Mouse (Mus musculus): ENCODE measurements around the gene Asxl2. TPM values are rescaled to one million over a fixed set of nuclear protein-coding genes. Genes with fewer than 3 reads are reported as not detected.
"Not testable (repeated sequence)": the region's sequence is repeated elsewhere in the genome, so short reads cannot be mapped to it uniquely, and the experiment has no call there.

Asxl2 gene
- polyA plus RNA-seq, 1 experiment from 2014 or later = 18.7 TPM

DNA sequence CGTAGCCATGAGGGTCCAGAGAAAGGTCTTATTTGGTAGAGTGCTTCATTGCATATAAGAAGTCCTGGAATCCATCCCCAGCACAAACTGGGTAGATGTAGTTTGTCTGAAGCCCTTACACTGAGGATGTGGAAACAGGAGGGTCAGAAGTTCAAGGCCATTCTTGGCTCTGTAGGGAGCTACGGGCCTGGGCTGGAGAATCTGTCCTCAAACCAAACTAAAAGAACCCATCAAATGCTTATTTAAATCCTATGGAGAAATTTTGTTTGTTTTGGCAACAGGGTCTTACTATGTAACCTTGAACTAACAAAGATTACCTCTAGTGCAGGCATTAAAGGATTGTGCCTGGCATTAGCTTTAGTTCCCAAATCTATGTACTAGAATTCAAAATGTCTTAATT lies 14.3 kb downstream of the Asxl2 start:
- no peaks in the 10 kb centered on the region for H3K9me3 ChIP-seq (ENCODE audit: control insufficient read depth, low read length)
- no peak overlapping the region for H3K4me2 ChIP-seq (ENCODE audit: low read length)
- no peak for ATAC-seq (ENCODE audit: insufficient number of reproducible peaks, insufficient read depth, low FRiP score, low read depth)
- H3K4me3 ChIP-seq (ENCODE audit: control insufficient read depth in 1 of 2, insufficient read depth in 1 of 2, low read depth in 1 of 2, low read length in 2 of 2) = no peak overlapping the region
- H3K9ac ChIP-seq (ENCODE audit: low read length) = no peak overlapping the region
- WGBS = 62% methylated on average over 2 of the region's 2 CpGs
- H3K4me1 ChIP-seq (ENCODE audit: control insufficient read depth in 2 of 2, insufficient read depth in 2 of 2, low read length in 2 of 2) = peaks cover 0 to 4% of the 10 kb centered on the region in 2 experiments; a peak in 2 of 4 replicates
- H3K27me3 ChIP-seq (ENCODE audit: control insufficient read depth, insufficient read depth, low read length) = no peaks in the 10 kb centered on the region
- peaks cover 17% of the 10 kb centered on the region for H3K36me3 ChIP-seq (ENCODE audit: control insufficient read depth, insufficient read depth, low read length)
- no peak overlapping the region for H3K27ac ChIP-seq (replicated peaks in 1 of 2; ENCODE audit: control insufficient read depth in 1 of 2, insufficient read depth in 1 of 2, low read depth in 2 of 2, low read length in 2 of 2)

DNA sequence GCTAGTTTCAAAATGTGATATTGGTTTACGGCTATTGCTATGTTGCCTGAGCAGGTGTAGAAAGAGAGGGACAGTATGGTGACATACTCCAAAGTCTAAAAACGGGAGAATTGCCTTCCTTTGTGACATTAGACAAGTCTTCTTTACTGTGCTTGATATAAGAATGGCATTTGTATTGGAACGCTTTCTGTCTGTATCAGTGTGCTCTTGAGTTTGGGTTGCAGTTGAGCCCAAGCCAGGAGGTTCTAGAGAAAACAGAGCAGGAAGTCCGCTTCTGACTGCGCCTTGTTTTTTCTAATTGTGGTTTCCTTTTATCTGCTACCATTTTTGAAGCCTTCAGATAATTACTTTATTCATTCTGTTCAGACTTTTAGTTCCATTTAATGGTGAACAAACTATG lies 14.7 kb downstream of the Asxl2 start:
- Histone ChIP-seq H3K4me1 (ENCODE audit: control insufficient read depth in 2 of 2, insufficient read depth in 2 of 2, low read length in 2 of 2) (peaks cover 0 to 4% of the 10 kb centered on the region in 2 experiments; a peak in 2 of 4 replicates), H3K4me3 (ENCODE audit: control insufficient read depth in 1 of 2, insufficient read depth in 1 of 2, low read depth in 1 of 2, low read length in 2 of 2) (no peak overlapping the region), H3K4me2 (ENCODE audit: low read length) (no peak overlapping the region), H3K27me3 (ENCODE audit: control insufficient read depth, insufficient read depth, low read length) (no peaks in the 10 kb centered on the region), H3K36me3 (ENCODE audit: control insufficient read depth, insufficient read depth, low read length) (peaks cover 17% of the 10 kb centered on the region), H3K9ac (ENCODE audit: low read length) (no peak overlapping the region), H3K9me3 (ENCODE audit: control insufficient read depth, low read length) (no peaks in the 10 kb centered on the region), H3K27ac (replicated peaks in 1 of 2; ENCODE audit: control insufficient read depth in 1 of 2, insufficient read depth in 1 of 2, low read depth in 2 of 2, low read length in 2 of 2) (0 out of 4 replicates have a peak overlapping the region, but pooled peaks of 1 of the 2 experiments have one; percentile 25)
- WGBS = 65% methylated on average over 5 of the region's 5 CpGs
- no peak for ATAC-seq (ENCODE audit: insufficient number of reproducible peaks, insufficient read depth, low FRiP score, low read depth)

DNA sequence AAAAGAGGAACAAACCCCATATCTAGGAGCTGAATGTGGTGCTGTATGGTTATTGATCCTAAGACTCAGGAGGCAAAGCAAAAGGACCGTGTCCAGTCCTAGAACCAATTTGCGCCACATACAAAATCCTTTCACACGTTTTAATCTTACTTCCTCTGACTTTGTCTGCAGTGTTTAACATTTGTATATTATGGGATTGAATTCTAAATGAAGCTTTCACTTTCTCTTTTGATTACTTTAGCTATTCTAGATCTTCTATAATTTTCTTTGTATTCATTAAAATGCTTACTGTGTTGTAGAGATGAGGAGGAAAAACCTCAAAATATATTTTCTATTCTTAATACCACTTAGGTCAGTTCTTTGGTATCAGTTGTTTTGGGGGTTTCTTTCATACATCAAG lies 26.9 kb downstream of the Asxl2 start:
- Histone ChIP-seq H3K27me3 (ENCODE audit: control insufficient read depth, insufficient read depth, low read length) (no peaks in the 10 kb centered on the region), H3K9ac (ENCODE audit: low read length) (no peak overlapping the region), H3K4me1 (ENCODE audit: control insufficient read depth in 2 of 2, insufficient read depth in 2 of 2, low read length in 2 of 2) (no peaks in the 10 kb centered on the region), H3K36me3 (ENCODE audit: control insufficient read depth, insufficient read depth, low read length) (peaks cover 61% of the 10 kb centered on the region), H3K4me3 (ENCODE audit: control insufficient read depth in 1 of 2, insufficient read depth in 1 of 2, low read depth in 1 of 2, low read length in 2 of 2) (no peak overlapping the region), H3K4me2 (ENCODE audit: low read length) (no peak overlapping the region), H3K27ac (replicated peaks in 1 of 2; ENCODE audit: control insufficient read depth in 1 of 2, insufficient read depth in 1 of 2, low read depth in 2 of 2, low read length in 2 of 2) (no peak overlapping the region), H3K9me3 (ENCODE audit: control insufficient read depth, low read length) (no peaks in the 10 kb centered on the region)
- ATAC-seq (ENCODE audit: insufficient number of reproducible peaks, insufficient read depth, low FRiP score, low read depth) = no peak
- WGBS = 91% methylated on average over 3 of the region's 3 CpGs

DNA sequence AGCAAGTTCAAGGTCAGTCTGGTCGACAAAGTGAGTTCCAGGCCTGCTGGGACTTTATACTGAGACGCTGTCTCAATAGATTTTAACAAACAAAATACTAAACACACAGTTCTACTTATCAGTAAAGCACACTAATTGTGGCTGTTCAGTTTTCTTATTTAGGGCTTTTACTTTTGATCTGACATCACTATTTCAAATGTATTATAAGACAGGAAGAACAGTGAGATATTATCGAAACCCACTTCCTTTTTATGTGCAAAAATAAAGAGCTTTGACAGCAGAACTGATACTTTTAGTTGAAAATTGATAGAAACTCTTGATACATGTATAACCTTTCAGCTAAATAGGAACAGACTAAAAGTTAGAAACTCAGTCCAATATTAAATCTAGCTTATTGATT lies 36.4 kb downstream of the Asxl2 start:
- no peak overlapping the region for H3K4me3 ChIP-seq (ENCODE audit: control insufficient read depth in 1 of 2, insufficient read depth in 1 of 2, low read depth in 1 of 2, low read length in 2 of 2)
- H3K36me3 ChIP-seq (ENCODE audit: control insufficient read depth, insufficient read depth, low read length) = peaks cover 70% of the 10 kb centered on the region
- 85% methylated on average over 3 of the region's 3 CpGs for WGBS

DNA sequence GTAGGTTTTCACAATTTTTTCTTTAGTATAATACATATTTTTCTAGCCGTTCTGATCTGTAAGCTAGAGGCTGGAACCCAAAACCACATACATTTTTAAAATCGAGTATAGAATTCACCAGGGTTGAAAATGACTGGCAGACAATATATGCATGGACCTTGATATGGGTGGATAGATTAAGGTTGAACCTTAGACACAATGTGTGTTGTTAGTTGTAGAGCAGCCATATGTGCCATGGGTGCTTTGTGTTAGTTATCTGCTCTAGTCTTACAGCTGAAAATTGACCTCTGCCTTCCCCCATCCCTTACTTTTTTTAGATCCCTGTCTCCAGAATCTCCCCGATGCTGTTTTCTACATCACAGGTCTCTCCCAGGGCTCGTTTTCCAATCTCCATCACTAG lies 73.0 kb downstream of the Asxl2 start:
- H3K27me3 ChIP-seq (ENCODE audit: control insufficient read depth, insufficient read depth, low read length) = no peaks in the 10 kb centered on the region
- H3K27ac ChIP-seq (replicated peaks in 1 of 2; ENCODE audit: control insufficient read depth in 1 of 2, insufficient read depth in 1 of 2, low read depth in 2 of 2, low read length in 2 of 2) = no peak overlapping the region
- H3K4me3 ChIP-seq (ENCODE audit: control insufficient read depth in 1 of 2, insufficient read depth in 1 of 2, low read depth in 1 of 2, low read length in 2 of 2) = no peak overlapping the region
- H3K9me3 ChIP-seq (ENCODE audit: control insufficient read depth, low read length) = no peaks in the 10 kb centered on the region
- peaks cover 76% of the 10 kb centered on the region for H3K36me3 ChIP-seq (ENCODE audit: control insufficient read depth, insufficient read depth, low read length)
- H3K4me1 ChIP-seq (ENCODE audit: control insufficient read depth in 2 of 2, insufficient read depth in 2 of 2, low read length in 2 of 2) = no peaks in the 10 kb centered on the region
- no peak overlapping the region for H3K9ac ChIP-seq (ENCODE audit: low read length)
- WGBS = 65% methylated on average over 4 of the region's 4 CpGs
- ATAC-seq (ENCODE audit: insufficient number of reproducible peaks, insufficient read depth, low FRiP score, low read depth) = no peak
- H3K4me2 ChIP-seq (ENCODE audit: low read length) = no peak overlapping the region

More for the DNA sequence above, 36.4 kb downstream of the Asxl2 start:
- Histone ChIP-seq H3K27me3 (ENCODE audit: control insufficient read depth, insufficient read depth, low read length) (no peaks in the 10 kb centered on the region), H3K4me1 (ENCODE audit: control insufficient read depth in 2 of 2, insufficient read depth in 2 of 2, low read length in 2 of 2) (no peaks in the 10 kb centered on the region; a peak in 1 of 4 replicates), H3K9me3 (ENCODE audit: control insufficient read depth, low read length) (no peaks in the 10 kb centered on the region), H3K4me2 (ENCODE audit: low read length) (no peak overlapping the region), H3K27ac (replicated peaks in 1 of 2; ENCODE audit: control insufficient read depth in 1 of 2, insufficient read depth in 1 of 2, low read depth in 2 of 2, low read length in 2 of 2) (no peak overlapping the region; a peak in 1 of 4 replicates), H3K9ac (ENCODE audit: low read length) (no peak overlapping the region)
- ATAC-seq (ENCODE audit: insufficient number of reproducible peaks, insufficient read depth, low FRiP score, low read depth) = no peak

DNA sequence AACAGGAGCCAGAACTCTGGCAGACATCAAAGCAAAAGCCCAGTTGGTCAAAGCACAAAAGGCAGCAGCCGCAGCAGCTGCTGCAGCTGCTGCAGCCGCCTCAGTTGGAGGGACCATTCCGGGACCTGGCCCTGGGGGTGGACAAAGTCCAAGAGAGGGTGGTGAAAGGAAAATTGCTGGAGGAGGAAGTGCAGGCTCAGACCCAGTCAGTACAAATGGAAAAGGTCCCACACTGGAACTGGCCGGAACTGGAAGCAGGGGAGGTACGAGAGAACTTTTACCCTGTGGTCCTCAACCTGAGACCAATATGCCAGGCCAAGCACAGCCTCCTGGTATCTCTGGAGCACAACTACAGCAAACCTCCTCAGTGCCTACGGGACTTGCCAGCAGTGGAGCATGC lies 73.4 kb downstream of the Asxl2 start:
- H3K4me1 ChIP-seq (ENCODE audit: control insufficient read depth in 2 of 2, insufficient read depth in 2 of 2, low read length in 2 of 2) = no peaks in the 10 kb centered on the region
- no peak overlapping the region for H3K9ac ChIP-seq (ENCODE audit: low read length)
- no peak overlapping the region for H3K4me3 ChIP-seq (ENCODE audit: control insufficient read depth in 1 of 2, insufficient read depth in 1 of 2, low read depth in 1 of 2, low read length in 2 of 2)
- H3K4me2 ChIP-seq (ENCODE audit: low read length) = no peak overlapping the region
- no peaks in the 10 kb centered on the region for H3K27me3 ChIP-seq (ENCODE audit: control insufficient read depth, insufficient read depth, low read length)
- peaks cover 76% of the 10 kb centered on the region for H3K36me3 ChIP-seq (ENCODE audit: control insufficient read depth, insufficient read depth, low read length)
- no peak for ATAC-seq (ENCODE audit: insufficient number of reproducible peaks, insufficient read depth, low FRiP score, low read depth)
- no peaks in the 10 kb centered on the region for H3K9me3 ChIP-seq (ENCODE audit: control insufficient read depth, low read length)
- peak overlapping the region; percentile 8 to 30; a peak in 1 of 4 replicates for H3K27ac ChIP-seq (replicated peaks in 1 of 2; ENCODE audit: control insufficient read depth in 1 of 2, insufficient read depth in 1 of 2, low read depth in 2 of 2, low read length in 2 of 2)
- 78% methylated on average over 6 of the region's 6 CpGs for WGBS

DNA sequence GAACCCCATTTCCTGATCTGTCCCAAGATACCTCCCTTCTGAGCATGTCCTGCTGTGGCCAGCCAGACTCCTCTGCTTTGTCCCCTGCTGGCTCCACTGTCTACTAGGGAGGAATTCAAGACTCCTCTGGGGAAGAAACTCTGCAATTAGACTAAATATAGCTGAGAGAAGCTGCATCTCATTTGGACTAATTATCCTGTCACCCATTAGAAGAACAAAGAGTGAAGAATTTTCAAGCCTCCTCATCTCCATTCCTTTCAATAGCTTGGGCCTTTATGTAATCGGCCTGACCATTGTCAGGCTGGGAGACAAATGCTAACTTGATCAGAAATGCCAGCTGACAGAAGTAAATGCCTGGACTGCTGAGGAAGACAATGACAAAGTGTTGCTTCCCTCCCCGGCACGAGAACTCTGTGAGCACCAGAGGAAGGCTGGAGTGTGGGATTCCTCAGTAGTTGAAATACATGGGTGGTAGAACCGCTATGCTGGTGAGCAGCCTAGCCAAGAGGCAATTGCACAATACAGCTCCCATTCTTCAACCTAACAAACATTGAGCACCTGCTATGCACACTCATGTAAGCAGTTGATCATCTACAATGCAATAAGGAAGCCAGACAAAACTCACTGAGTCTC lies 92.1 kb downstream of the Asxl2 start:
- H3K27me3 ChIP-seq (ENCODE audit: control insufficient read depth, insufficient read depth, low read length) = no peaks in the 10 kb centered on the region
- H3K4me2 ChIP-seq (ENCODE audit: low read length) = no peak overlapping the region
- no peaks in the 10 kb centered on the region for H3K9me3 ChIP-seq (ENCODE audit: control insufficient read depth, low read length)
- no peaks in the 10 kb centered on the region for H3K4me1 ChIP-seq (ENCODE audit: control insufficient read depth in 2 of 2, insufficient read depth in 2 of 2, low read length in 2 of 2)
- no peak for ATAC-seq (ENCODE audit: insufficient number of reproducible peaks, insufficient read depth, low FRiP score, low read depth)
- H3K4me3 ChIP-seq (ENCODE audit: control insufficient read depth in 1 of 2, insufficient read depth in 1 of 2, low read depth in 1 of 2, low read length in 2 of 2) = no peak overlapping the region
- H3K36me3 ChIP-seq (ENCODE audit: control insufficient read depth, insufficient read depth, low read length) = no peaks in the 10 kb centered on the region
- no peak overlapping the region for H3K27ac ChIP-seq (replicated peaks in 1 of 2; ENCODE audit: control insufficient read depth in 1 of 2, insufficient read depth in 1 of 2, low read depth in 2 of 2, low read length in 2 of 2)
- WGBS = 74% methylated on average over 4 of the region's 4 CpGs
- H3K9ac ChIP-seq (ENCODE audit: low read length) = no peak overlapping the region

DNA sequence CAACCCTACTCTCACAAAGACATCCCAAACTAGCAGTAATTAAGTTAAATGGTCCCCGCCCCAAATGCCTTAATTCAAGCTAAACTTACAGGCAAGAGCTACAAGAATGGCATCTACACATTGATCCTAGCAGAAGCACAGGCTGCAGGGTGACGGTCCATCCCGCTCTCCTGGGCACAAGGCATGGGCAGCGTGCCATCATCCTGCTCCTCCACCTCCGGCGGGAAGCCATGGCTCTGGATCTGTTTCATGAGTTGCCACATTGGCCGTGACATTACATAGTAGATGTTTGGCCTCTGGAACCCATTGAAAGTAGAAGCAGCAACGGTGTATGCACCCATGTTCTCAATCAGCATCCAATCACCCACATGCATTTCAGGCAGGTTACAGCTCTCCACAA lies 95.1 kb downstream of the Asxl2 start:
- ATAC-seq (ENCODE audit: insufficient number of reproducible peaks, insufficient read depth, low FRiP score, low read depth); H3K4me1 ChIP-seq (ENCODE audit: control insufficient read depth in 2 of 2, insufficient read depth in 2 of 2, low read length in 2 of 2); H3K36me3 ChIP-seq (ENCODE audit: control insufficient read depth, insufficient read depth, low read length); H3K9ac ChIP-seq (ENCODE audit: low read length); H3K4me3 ChIP-seq (ENCODE audit: control insufficient read depth in 1 of 2, insufficient read depth in 1 of 2, low read depth in 1 of 2, low read length in 2 of 2); H3K27me3 ChIP-seq (ENCODE audit: control insufficient read depth, insufficient read depth, low read length); H3K9me3 ChIP-seq (ENCODE audit: control insufficient read depth, low read length); H3K4me2 ChIP-seq (ENCODE audit: low read length); H3K27ac ChIP-seq (replicated peaks in 1 of 2; ENCODE audit: control insufficient read depth in 1 of 2, insufficient read depth in 1 of 2, low read depth in 2 of 2, low read length in 2 of 2): not testable (repeated sequence)
- WGBS = 92% methylated on average over 7 of the region's 8 CpGs

All from heart, embryonic 14.5 days (tissue).